Mouse (Mus musculus) granulocyte monocyte progenitor cell, adult 5-6 weeks (primary cell): ENCODE results near the gene Actrt3. TPM values are rescaled to one million over a fixed set of nuclear protein-coding genes. Genes with fewer than 3 reads are reported as not detected.
A peak's percentile ranks its signal among the peaks of the same experiment; 100 is the strongest.

Experiments
- ATAC-seq: replicated peaks from 2 replicates; pipeline ENCODE4 v1.8.0; 2016; ENCODE audit warnings: mild to moderate bottlenecking, moderate TSS enrichment, inconsistent platforms; ENCODE audit not compliant: poor library complexity, severe bottlenecking
- total RNA-seq, 2 experiments: library from RNA; stranded (forward) in 1 of 2; stranded (reverse) in 1 of 2; fragments of 200-712, 200-1000 nt in 1 of 2; fragments of >200 nt in 1 of 2; fragmentation: Nextera tagmentation in 1 of 2; gene quantifications; 2 replicates each; pipeline ENCODE4 v1.2.3; 2014 to 2017

The Actrt3 gene
- total RNA-seq (2014; fragmentation: Nextera tagmentation) (not detected in 2 replicates), total RNA-seq (2017) (not detected in 2 replicates)

DNA sequence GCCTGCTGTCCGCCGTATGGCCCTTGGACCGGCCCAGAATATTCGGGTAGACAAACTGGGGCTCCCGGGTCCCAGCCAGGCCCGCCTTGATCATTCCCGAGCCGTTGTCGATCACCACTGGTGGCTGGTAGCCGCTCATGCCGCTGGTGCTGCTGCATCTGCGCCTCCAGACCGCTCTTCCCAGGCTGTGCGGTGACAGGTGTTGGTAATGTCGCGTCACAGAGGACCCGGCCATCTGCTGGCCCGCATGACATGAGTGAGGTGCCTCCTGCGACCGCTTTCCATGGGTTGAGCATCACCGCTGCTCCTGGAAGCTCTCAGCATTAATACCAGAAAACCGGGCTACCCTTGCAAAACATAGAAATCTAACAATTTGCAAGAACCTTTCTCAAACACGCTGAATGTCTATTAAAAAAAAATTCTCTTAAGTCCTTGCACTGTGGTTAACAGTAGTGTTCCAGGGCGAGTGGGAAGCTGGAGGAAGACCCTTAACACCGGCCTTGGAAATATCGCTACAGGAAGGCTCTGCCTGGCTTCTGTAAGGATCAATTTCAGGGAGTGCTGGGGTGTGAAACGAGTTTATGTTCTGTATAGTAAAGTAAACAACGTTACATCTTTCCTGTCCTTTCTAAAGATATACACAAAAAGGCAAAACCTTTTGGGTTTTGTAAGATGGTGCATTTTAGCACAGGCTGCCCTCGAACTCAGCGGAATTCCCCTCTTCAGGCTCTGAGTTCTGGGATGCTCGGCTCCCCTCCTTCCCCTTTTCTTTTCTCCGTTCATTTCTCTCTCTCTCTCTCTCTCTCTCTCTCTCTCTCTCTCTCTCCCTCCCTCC, at the start of gene Actrt3:
Actrt3 (minus strand) TSS at position 229 of the 835 bp plus-strand sequence.
- 0 out of 2 replicates have a peak, but pooled peaks have one; percentile 3 for ATAC-seq

DNA sequence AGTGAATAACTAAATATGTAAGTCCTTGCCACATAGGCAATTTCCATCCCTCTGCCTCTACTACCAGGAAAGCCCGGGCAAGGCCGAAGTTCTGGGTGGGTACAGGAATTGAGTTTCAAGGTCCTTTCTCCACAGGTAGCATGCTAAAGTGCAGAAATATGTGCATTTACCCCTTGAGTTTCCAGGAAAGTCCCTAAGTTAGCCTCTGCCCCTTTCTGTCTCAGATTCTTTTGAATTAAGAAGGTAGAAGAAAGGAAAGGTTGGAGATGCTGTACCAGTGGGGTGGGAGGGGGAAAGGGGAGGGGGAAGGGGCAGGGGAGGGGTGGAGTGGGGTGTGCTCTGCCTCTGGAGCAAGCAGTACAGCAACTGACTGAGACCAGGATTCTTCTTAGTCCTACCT, 48.7 kb upstream of the Actrt3 start:
- ATAC-seq, result no peak

DNA sequence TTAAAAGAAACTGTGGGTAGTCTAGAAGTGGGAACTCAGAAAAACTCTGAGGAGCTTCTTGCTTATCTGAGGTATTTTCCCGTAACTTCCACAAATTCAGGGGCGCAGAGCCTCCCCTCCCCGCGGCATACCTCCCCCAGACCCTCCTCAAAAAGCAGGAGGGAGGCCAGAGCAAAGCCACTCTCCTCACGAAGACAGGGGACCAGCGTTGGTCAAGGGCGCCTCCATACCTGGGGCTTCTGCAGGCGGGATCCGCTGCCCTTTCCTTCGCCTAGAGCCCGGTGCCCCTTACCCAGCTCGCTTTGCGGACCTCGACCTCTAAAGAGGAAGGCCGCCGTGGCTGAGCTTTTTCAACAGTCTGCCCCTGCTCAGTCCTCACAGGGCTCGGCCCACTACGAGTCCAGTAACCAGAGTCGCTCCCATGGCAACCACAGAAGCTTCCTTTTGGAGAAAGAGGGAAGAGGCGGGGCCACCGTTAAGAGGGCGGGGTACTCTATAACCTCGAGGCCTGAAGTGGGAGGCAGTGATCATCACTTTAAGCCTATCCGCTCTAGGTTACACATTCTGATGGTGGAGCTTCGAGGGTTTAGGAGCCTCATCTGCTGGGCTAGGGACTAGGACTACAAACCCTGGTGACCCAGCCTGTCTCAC, 47.8 kb upstream of the Actrt3 start, which contains the start of gene Lrrc34:
Lrrc34 (minus strand) TSS at position 430 of the 651 bp plus-strand sequence.
- ATAC-seq, result peak; percentile 97

DNA sequence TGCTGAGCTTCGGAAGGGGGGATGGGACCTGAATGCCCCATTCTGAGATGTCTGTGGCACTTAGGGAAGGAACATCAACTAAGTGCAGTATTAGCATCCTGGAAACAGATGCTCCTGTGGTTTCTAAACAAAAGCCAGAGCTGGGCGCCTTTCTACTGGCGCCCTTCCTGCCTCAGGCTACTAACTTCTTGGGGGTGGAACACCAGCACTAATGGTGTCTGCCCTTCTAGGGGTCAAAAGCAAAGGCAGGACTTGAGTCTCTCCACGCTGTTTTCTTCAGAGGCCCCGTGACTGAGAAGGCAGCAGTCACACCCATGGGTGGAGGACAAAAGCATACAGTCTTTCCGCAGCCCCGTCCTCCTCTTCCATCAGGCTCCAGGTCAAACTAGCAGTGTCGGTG, 47.0 kb upstream of the Actrt3 start:
- no peak for ATAC-seq

DNA sequence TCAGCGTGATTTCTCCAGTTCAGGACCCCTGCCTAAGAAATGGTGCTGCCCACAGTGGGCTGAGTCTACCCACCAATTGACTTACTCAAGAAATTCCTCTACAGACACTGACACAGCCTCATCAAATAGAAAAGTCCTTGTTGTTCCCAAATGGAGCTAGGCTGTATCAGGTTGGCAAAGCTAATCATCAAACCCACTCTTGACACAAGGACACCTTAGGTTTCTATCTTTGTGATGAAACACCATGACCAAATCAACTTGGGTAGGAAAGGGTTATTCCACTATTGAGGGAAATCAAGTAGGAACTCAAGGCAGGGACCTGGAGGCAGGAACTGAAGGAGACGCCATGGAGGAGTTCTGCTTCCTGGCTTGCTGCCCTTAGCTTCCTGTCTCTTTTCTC, 44.5 kb upstream of the Actrt3 start, which contains the start of gene Lrriq4:
Lrriq4 (plus strand) TSS at position 301 of the 400 bp plus-strand sequence.
- no peak for ATAC-seq

DNA sequence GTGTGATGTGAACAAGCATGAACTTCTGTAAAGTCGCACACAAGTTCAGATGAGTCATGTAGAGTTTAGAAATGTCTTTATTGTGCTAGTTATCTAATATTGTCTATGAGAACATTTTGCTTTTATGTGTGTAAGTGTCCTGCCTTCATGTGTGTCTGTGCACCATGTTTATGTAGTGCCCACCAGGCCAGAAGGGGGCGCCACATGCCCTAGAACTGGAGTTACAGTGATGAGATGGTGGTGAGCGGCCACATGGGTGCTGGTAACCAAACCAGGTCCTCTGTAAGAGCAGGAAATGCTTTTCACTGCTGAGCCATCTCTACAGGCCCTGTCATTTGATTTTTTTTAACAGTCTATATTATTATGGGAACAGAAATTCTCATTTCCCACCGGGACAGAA, 35.9 kb upstream of the Actrt3 start:
- ATAC-seq, result no peak

DNA sequence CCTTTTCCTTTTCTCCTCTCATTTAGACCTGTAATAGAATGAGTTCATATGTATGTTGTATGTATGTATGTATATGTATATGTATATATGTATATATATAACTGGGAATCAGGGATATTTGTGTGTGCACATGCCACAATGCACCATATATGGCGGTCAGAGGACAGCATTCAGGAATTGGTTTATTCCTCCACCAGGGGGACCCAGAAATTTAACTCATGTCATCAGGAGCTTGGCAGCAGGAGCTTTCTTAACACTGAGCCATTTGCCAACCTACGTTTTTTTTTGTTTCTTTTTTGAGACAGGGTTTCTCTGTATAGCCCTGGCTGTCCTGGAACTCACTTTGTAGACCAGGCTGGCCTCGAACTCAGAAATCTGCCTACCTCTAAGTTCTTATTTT, 33.9 kb upstream of the Actrt3 start:
- ATAC-seq, result peak; percentile 33; the same call in 1 of the 2 replicates

DNA sequence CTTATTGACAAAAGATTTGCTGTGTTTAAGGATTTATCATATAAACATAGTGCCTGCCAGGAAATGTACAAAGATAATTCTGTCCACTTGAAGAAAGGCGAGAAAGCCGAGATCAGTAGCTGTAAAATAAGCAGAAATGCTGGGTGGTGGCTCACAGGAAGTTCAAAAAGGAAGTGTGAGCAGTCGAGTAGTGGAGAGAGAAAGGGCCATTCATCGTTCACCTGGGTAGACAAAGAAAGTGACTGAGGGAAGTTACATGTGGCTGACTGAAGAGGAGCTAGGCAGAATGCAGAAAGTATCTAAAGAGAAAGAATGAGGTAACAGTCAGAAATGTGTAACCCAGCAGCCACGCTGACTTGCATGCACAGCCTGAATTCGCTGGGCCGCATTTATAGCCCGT, 20.4 kb upstream of the Actrt3 start:
- ATAC-seq, result peak; percentile 75

DNA sequence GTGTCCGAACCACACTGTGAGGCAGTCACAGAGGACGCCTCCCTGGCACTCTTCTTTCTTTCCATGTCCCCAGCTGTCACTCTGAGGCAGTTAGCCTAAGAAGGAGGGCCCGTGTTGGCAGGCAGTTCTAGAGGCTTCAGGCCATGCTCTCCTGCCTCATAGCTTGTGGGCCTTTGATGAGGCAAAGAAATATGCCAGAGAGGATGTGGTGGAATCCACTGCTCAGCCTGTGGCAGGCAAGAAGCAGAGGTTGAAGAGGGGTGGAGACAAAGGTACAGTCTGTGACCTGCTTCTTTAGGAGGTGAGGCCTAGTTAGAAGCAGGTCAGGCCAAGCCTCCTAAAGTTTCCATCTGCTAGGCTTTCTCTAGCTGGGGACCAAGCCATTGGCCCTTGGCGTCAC, 11.2 kb upstream of the Actrt3 start:
- ATAC-seq, result no peak

DNA sequence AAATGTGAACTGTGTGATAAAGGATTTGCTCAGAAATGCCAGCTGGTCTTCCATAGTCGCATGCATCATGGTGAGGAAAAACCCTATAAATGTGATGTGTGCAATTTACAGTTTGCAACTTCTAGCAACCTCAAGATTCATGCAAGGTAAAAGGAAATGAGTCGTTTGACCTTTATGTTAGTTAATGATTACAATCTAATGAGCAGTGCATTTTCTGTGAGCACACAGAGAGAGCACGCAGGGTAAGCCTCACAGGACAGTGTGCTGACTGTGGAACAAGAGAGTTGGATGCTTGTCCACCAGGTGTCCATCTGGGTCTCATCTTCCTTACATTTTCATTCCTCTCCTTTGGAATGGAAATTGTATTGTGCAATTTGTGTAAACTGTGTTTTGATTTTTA, 9.3 kb upstream of the Actrt3 start:
- no peak for ATAC-seq

DNA sequence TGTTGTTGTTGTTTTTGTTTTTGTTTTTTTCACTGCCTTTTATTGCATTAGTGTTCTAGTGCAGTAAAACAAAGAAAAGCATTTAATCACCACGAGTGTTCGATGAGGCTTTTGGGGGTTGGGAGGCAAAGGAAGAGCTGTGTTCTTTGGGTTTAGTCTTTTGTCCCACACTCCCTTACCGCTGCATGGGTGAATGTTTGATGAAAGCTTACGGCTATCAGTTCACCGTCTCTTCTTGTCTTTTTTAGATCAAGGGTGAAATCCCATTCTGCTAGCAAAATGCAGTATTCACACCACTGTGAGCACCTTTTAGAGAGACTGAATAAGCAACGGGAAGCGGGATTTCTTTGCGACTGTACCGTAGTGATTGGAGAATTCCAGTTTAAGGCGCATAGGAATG, 3.5 kb upstream of the Actrt3 start:
- no peak for ATAC-seq

DNA sequence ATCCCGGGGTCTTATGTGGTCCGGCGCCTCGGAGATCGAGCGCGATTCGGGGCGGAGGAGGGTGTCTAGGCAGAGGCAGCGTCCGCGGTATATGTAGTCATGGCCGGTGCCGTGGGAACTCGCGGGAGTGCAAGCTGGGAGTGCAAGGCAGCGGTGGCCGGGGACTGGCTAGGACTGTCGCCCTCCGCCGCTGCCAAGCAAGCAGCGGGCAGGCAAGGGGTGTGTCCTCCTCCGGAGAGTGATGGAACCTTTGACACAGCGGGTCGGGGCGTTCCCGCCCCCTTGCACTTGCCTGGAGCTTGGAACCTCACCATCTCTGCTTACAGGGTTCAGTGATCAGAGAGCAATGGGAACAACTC, 3.0 kb upstream of the Actrt3 start:
- peak; percentile 68 for ATAC-seq

DNA sequence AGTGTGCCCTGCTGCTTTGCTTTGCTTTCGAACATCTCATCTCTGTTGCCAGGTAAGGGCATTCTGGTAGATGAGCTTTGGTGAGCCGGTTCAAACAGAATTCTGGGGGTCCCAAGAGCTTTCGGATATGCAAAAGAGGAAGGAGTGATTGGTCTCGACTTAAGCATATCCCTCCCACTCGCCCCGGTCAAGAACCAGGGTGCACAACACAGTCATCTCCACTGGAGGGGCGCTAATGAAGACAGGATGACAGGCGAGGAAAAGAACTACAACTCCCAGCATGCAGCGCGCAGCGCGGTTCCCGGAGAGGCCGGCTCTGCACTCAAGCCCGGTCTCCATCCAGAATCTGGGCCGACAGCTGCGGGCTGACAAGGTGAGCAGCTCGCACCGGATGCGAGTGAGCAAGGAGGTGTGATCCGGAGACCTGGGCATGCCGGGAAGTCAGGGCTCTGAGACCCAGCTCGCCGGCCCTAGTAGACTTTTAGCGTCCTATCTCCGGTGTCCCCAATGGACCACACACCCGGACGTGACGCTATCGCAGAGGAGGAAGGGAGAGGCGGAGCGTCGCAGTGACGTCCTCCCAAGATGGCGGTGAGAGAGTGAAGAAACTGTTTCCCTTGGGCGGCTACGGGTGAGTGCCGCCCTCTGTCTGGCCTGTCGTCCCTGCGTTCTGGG, 2.5 kb upstream of the Actrt3 start, which contains the start of gene Mynn:
Mynn (plus strand) TSS at position 1 of the 675 bp plus-strand sequence.
- ATAC-seq, result peak; percentile 80

DNA sequence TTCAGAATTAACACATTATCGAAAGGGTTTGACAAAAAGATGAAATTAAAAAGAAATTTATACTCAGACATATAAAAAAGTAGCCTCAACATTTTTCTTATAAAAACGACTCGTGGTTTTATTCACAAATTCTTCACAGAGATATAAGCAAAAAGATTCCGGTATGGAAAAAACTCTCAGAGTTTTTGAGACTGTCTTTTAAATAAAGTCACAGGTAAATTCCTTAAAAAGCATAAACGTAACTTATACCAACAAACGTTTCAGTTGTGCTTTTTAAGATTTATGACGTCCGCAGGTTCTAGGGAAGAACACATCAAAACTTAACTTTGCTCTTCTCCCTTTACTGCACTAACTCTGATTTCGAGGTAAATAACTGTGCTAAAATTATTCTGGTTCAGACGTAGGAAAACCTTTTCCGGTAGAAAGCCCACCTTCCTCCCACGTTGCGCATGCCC, 1.9 kb upstream of the Actrt3 start:
- no peak for ATAC-seq

DNA sequence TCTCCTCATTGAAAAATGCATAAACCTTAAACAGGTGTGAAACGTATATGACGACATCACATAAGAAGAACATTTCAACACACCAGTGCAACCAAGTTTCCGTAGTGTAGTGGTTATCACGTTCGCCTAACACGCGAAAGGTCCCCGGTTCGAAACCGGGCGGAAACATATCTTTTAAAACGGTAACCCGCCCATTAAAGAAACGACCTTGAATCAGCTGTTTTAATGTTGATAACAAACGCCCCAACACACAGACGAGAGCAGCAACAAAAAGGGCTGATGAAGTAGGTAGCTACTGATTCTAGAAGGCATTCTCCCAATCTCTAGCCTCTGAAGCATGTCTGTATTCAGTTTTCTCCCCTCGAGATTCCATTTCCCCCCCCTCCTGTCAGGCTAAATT, 1.4 kb upstream of the Actrt3 start:
- peak; percentile 13 for ATAC-seq

DNA sequence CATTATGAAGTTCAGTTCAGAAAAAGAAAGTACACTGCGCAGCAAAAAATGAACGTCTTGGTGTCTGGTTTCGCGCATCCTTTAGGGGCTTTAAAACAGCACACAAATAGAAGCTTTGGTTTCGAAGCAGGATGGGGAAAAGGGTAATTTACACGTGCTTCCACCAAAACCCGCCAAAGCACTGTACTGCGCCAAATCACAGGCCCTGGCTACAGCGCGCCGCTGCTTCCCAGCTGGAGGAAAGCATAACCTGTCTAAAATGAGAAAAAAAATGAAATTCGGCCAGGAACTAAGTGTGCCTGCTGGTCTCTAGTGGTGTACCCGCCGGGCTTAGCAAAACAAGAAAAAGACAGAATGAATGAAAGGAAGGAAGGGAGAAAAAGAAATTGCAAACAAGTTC, 978 bp upstream of the Actrt3 start:
- no peak for ATAC-seq

DNA sequence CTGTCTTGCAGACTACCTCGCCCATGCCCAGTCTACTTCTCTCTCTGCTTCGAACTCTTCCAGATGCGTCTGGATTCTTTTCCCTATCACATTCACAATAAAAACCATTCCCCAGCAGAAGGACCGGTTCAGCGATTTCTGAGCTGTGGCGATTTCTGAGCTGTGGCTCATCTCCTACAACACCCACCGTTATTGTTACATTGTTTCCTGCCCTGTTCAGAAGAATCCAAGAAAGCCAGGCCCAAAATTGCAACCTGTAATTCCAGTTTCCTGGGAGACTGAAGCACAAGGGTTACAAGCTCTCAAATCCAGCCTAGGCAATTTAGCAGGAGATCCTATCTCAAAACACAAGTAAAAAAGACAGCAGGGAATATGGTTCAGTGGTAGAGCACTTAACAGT, 2.5 kb downstream of the Actrt3 start:
- no peak for ATAC-seq

DNA sequence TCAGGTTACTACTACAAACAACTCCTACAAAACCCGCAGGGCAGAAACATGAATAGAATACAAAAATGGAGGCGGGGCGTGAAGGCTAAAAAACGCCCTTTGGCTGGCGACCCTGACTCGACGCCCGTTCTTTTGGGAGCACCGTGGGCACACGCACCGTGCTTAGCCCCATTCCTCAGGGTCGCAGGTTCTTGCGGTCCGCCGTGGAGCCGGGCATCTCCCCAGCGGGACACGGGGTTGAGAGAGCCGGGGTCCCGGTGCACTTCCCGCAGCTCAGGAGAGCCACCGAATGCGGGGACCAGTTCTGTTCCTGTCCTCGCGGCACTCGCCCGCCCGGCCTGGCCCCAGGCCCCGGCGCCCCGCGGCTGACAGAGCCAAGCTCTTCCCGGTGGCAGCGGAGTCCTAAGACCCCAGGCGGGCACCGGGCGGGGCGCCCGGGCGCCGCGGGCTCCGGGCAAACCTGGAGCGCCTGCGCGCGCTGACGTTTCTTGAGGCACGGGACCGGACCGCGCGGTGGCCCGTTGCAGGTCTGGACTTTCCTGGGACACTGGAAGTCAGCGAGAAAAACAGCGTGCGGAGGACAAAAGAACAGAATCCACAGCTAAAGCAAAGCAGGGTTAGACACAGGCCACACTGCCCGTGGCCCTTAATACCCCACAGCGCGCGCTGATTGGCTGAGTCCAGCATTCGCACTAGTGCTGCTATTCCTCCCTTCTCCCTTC, 4.5 kb downstream of the Actrt3 start:
- peak; percentile 18 for ATAC-seq

DNA sequence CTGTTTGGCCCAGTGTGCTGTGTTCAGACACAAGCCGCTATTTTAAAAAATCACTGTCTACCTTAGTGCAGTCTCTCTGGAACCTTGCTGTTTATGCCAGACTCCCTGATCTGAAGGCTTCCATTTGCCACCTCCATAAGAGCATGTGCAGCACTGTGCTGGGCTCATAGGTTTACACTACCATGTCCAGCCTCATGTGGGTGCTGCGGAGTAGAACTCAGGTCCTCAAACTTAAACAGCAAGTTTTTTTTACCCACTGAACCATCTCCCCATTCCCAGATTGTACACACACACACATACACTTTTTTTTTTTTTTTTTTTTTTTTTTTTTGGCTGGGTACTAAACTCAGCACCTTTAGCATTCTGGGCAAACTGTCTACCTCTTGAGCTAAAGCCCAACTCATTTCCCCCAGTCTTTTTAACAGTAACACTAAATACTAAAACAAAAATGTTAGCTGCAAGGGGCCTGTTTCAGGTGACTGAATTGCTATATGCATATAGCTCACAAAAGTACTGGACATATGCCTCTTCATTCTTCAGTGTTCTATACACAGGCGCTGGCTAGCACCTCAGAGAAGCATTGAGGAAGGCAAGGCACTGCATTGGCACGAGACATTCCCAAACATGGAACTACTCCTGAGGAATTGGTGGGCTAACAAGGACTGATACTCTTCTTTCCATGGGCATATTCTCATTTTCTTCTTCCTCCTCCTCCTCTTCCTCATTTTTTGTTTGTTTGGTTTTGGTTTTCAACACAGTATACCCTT, 5.8 kb downstream of the Actrt3 start:
- peak; percentile 71 for ATAC-seq
